Mouse (Mus musculus): ENCODE results near the gene Aig1. TPM values are rescaled to one million over a fixed set of nuclear protein-coding genes. Genes with fewer than 3 reads are reported as not detected.

The Aig1 gene
- polyA plus RNA-seq, 1 experiment from 2014 or later = 20.3 TPM

DNA sequence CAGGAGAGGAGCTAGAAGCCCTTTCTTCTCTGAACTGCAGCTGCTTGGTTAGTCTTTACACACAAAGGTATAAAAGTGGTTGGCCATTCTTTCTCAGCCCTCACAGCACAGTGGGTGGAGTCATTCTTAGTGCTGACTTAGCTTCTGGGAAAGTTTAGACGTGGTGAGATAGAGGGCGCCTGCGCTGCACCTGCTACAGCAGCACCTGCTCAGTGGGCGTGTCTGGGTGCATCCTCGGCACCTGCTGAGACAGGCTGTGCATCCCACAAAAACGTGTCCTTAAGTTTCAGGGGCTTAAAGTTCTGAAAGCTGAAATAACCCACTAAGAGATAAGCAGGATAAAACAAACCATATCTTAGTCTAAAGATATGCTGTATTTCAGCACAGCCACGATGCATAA lies 227.0 kb downstream of the Aig1 start:
- no peaks in the 10 kb centered on the region for H3K9me3 ChIP-seq (ENCODE audit: control insufficient read depth, low read length)
- WGBS = 21% methylated on average over 7 of the region's 7 CpGs
- H3K27ac ChIP-seq (ENCODE audit: low read depth, low read length) = no peak overlapping the region
- H3K4me2 ChIP-seq = no peak overlapping the region
- no peaks in the 10 kb centered on the region for H3K27me3 ChIP-seq (replicated peaks; ENCODE audit: control insufficient read depth, insufficient read depth, low read length)
- no peaks in the 10 kb centered on the region for H3K4me1 ChIP-seq (replicated peaks; ENCODE audit: control insufficient read depth, insufficient read depth, low read length)
- ATAC-seq (replicated peaks; ENCODE audit: low FRiP score) (no peak), DNase-seq (ENCODE audit: low spot score) (no peak)
- no peaks in the 10 kb centered on the region for H3K36me3 ChIP-seq (ENCODE audit: control insufficient read depth, insufficient read depth, low read length)
- H3K4me3 ChIP-seq (ENCODE audit: low read depth, low read length) = no peak overlapping the region
- no peak overlapping the region for H3K9ac ChIP-seq (ENCODE audit: low read depth, low read length)

GRCm38 (mm10) chr10:13631796-13632195 lies 237.0 kb downstream of the Aig1 start:
- WGBS = 49% methylated on average over 3 of the region's 3 CpGs

DNA sequence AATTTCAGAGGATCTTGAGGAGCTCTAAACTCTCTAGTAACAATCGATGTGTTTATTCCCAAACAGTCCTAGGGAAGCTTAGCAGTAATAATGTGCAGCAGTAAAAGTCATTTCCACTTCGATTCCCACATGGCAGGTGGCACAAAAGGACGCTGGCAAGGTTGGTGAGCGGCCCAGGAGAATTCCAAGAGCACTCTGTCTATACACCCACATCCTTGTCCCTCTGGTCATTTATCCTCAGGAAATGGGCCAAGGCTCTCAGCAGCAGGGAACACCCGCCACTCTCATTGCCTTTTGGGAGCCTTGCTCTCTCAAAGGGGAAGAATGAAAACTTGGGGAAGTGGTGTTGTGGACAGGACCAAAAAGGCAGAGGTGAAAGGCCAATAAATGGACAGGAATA lies 245.0 kb downstream of the Aig1 start:
- Histone ChIP-seq H3K36me3 (ENCODE audit: control insufficient read depth, insufficient read depth, low read length) (no peaks in the 10 kb centered on the region), H3K4me1 (replicated peaks; ENCODE audit: control insufficient read depth, insufficient read depth, low read length) (no peaks in the 10 kb centered on the region), H3K4me3 (ENCODE audit: low read depth, low read length) (no peak overlapping the region), H3K4me2 (no peak overlapping the region), H3K9me3 (ENCODE audit: control insufficient read depth, low read length) (no peaks in the 10 kb centered on the region), H3K27ac (ENCODE audit: low read depth, low read length) (no peak overlapping the region), H3K27me3 (replicated peaks; ENCODE audit: control insufficient read depth, insufficient read depth, low read length) (no peaks in the 10 kb centered on the region), H3K9ac (ENCODE audit: low read depth, low read length) (no peak overlapping the region)
- no peak for ATAC-seq (replicated peaks; ENCODE audit: low FRiP score)
- 73% methylated on average over 5 of the region's 5 CpGs for WGBS
- no peak for DNase-seq (ENCODE audit: low spot score)

More at GRCm38 (mm10) chr10:13631796-13632195, 237.0 kb downstream of the Aig1 start:
- ATAC-seq (replicated peaks; ENCODE audit: low FRiP score) = no peak
- no peak overlapping the region for H3K9ac ChIP-seq (ENCODE audit: low read depth, low read length)
- no peak for DNase-seq (ENCODE audit: low spot score)
- H3K27ac ChIP-seq (ENCODE audit: low read depth, low read length) = no peak overlapping the region
- no peaks in the 10 kb centered on the region for H3K4me1 ChIP-seq (replicated peaks; ENCODE audit: control insufficient read depth, insufficient read depth, low read length)
- H3K27me3 ChIP-seq (replicated peaks; ENCODE audit: control insufficient read depth, insufficient read depth, low read length) = no peaks in the 10 kb centered on the region
- no peaks in the 10 kb centered on the region for H3K36me3 ChIP-seq (ENCODE audit: control insufficient read depth, insufficient read depth, low read length)
- H3K4me2 ChIP-seq = no peak overlapping the region
- H3K4me3 ChIP-seq (ENCODE audit: low read depth, low read length) = no peak overlapping the region
- no peaks in the 10 kb centered on the region for H3K9me3 ChIP-seq (ENCODE audit: control insufficient read depth, low read length)

GRCm38 (mm10) chr10:13600926-13601325 lies 267.9 kb downstream of the Aig1 start:
- no peaks in the 10 kb centered on the region for H3K27me3 ChIP-seq (replicated peaks; ENCODE audit: control insufficient read depth, insufficient read depth, low read length)
- H3K9ac ChIP-seq (ENCODE audit: low read depth, low read length) = no peak overlapping the region
- DNase-seq (ENCODE audit: low spot score) = no peak
- ATAC-seq (replicated peaks; ENCODE audit: low FRiP score) = no peak
- no peak overlapping the region for H3K27ac ChIP-seq (ENCODE audit: low read depth, low read length)
- WGBS = 48% methylated on average over 2 of the region's 2 CpGs
- H3K9me3 ChIP-seq (ENCODE audit: control insufficient read depth, low read length) = no peaks in the 10 kb centered on the region
- no peak overlapping the region for H3K4me3 ChIP-seq (ENCODE audit: low read depth, low read length)
- H3K4me2 ChIP-seq = no peak overlapping the region
- H3K36me3 ChIP-seq (ENCODE audit: control insufficient read depth, insufficient read depth, low read length) = no peaks in the 10 kb centered on the region
- no peaks in the 10 kb centered on the region for H3K4me1 ChIP-seq (replicated peaks; ENCODE audit: control insufficient read depth, insufficient read depth, low read length)

GRCm38 (mm10) chr10:13597491-13597890 lies 271.3 kb downstream of the Aig1 start:
- H3K27me3 ChIP-seq (replicated peaks; ENCODE audit: control insufficient read depth, insufficient read depth, low read length) = no peaks in the 10 kb centered on the region
- WGBS = 82% methylated on average over 8 of the region's 8 CpGs
- H3K27ac ChIP-seq (ENCODE audit: low read depth, low read length) = no peak overlapping the region
- no peaks in the 10 kb centered on the region for H3K36me3 ChIP-seq (ENCODE audit: control insufficient read depth, insufficient read depth, low read length)
- H3K4me1 ChIP-seq (replicated peaks; ENCODE audit: control insufficient read depth, insufficient read depth, low read length) = no peaks in the 10 kb centered on the region
- H3K9me3 ChIP-seq (ENCODE audit: control insufficient read depth, low read length) = no peaks in the 10 kb centered on the region
- no peak for ATAC-seq (replicated peaks; ENCODE audit: low FRiP score)
- no peak for DNase-seq (ENCODE audit: low spot score)
- no peak overlapping the region for H3K4me2 ChIP-seq
- H3K9ac ChIP-seq (ENCODE audit: low read depth, low read length) = no peak overlapping the region
- no peak overlapping the region for H3K4me3 ChIP-seq (ENCODE audit: low read depth, low read length)

Other genes with a start within 250 kb of the Aig1 start
- 1.6 and 2.2 TPM in 2 replicates for gene Hivep2, start 97.1 kb upstream of the Aig1 start, polyA plus RNA-seq (2014; fragmentation: Nextera tagmentation; extraction: Ambion mirVana)